Mouse (Mus musculus): Measurements from ENCODE around the gene Chmp5. TPM values are rescaled to one million over a fixed set of nuclear protein-coding genes. Genes with fewer than 3 reads are reported as not detected.

Gene Chmp5
- not detected in 2 replicates for polyA plus RNA-seq (2012; ENCODE audit: insufficient read depth, insufficient read length, low replicate concordance, missing spikeins)

- Histone ChIP-seq H3K4me3 (ENCODE audit: insufficient read depth, low read depth, low read length) (peak within 1 kb of the TSS; percentile 94), H3K4me1 (ENCODE audit: control insufficient read depth, insufficient read depth, low read length) (no peaks in the 10 kb centered on the region), H3K27ac (ENCODE audit: insufficient read depth, low read depth, low read length) (no peak within 1 kb of the TSS; the same call in 1 of the 2 replicates)
- no peak for TF ChIP-seq CTCF (IDR thresholded peaks at IDR 0.05; ENCODE audit: insufficient read depth, low read depth, low read length)
- TF ChIP-seq POLR2A (IDR thresholded peaks at IDR 0.05; ENCODE audit: insufficient read depth, low read depth, low read length): peak; percentile 62; the same call in 1 of the 2 replicates
- under 1% methylated on average over 50 of the region's 50 CpGs for WGBS
Observed at GRCm38 (mm10) chr4:40948160-40948708, at the start of gene Chmp5, which contains the start of gene Bag1. Gene Chmp5 (plus strand): TSS chr4:40948407. Gene Bag1 (minus strand): TSS chr4:40948294.

- WGBS: 92% methylated on average over 6 of the region's 6 CpGs
- TF ChIP-seq POLR2A (IDR thresholded peaks at IDR 0.05; ENCODE audit: insufficient read depth, low read depth, low read length): no peak
- TF ChIP-seq CTCF (IDR thresholded peaks at IDR 0.05; ENCODE audit: insufficient read depth, low read depth, low read length): no peak
- Histone ChIP-seq H3K27ac (ENCODE audit: insufficient read depth, low read depth, low read length) (no peak overlapping the region), H3K4me3 (ENCODE audit: insufficient read depth, low read depth, low read length) (no peak overlapping the region), H3K4me1 (ENCODE audit: control insufficient read depth, insufficient read depth, low read length) (no peaks in the 10 kb centered on the region)
Observed at GRCm38 (mm10) chr4:40898476-40899044, 49.6 kb upstream of the Chmp5 start.

GRCm38 (mm10) chr4:40899264-40899663, 48.9 kb upstream of the Chmp5 start:
- Histone ChIP-seq H3K27ac (ENCODE audit: insufficient read depth, low read depth, low read length) (no peak overlapping the region), H3K4me3 (ENCODE audit: insufficient read depth, low read depth, low read length) (no peak overlapping the region), H3K4me1 (ENCODE audit: control insufficient read depth, insufficient read depth, low read length) (no peaks in the 10 kb centered on the region)
- 67% methylated on average over 2 of the region's 2 CpGs for WGBS
- TF ChIP-seq CTCF (IDR thresholded peaks at IDR 0.05; ENCODE audit: insufficient read depth, low read depth, low read length) (no peak), POLR2A (IDR thresholded peaks at IDR 0.05; ENCODE audit: insufficient read depth, low read depth, low read length) (no peak)

- Histone ChIP-seq H3K4me3 (ENCODE audit: insufficient read depth, low read depth, low read length) (no peak overlapping the region), H3K4me1 (ENCODE audit: control insufficient read depth, insufficient read depth, low read length) (no peaks in the 10 kb centered on the region), H3K27ac (ENCODE audit: insufficient read depth, low read depth, low read length) (no peak overlapping the region)
- TF ChIP-seq CTCF (IDR thresholded peaks at IDR 0.05; ENCODE audit: insufficient read depth, low read depth, low read length) (no peak), POLR2A (IDR thresholded peaks at IDR 0.05; ENCODE audit: insufficient read depth, low read depth, low read length) (no peak)
- 94% methylated on average over 3 of the region's 3 CpGs for WGBS
Observed at GRCm38 (mm10) chr4:40900071-40900470, 48.1 kb upstream of the Chmp5 start.

GRCm38 (mm10) chr4:40900612-40901011, 47.6 kb upstream of the Chmp5 start:
- Histone ChIP-seq H3K4me1 (ENCODE audit: control insufficient read depth, insufficient read depth, low read length) (no peaks in the 10 kb centered on the region), H3K4me3 (ENCODE audit: insufficient read depth, low read depth, low read length) (no peak overlapping the region), H3K27ac (ENCODE audit: insufficient read depth, low read depth, low read length) (no peak overlapping the region)
- TF ChIP-seq POLR2A (IDR thresholded peaks at IDR 0.05; ENCODE audit: insufficient read depth, low read depth, low read length) (no peak), CTCF (IDR thresholded peaks at IDR 0.05; ENCODE audit: insufficient read depth, low read depth, low read length) (no peak)
- WGBS: 91% methylated on average over 4 of the region's 4 CpGs

- Histone ChIP-seq H3K4me3 (ENCODE audit: insufficient read depth, low read depth, low read length) (no peak overlapping the region), H3K4me1 (ENCODE audit: control insufficient read depth, insufficient read depth, low read length) (no peaks in the 10 kb centered on the region), H3K27ac (ENCODE audit: insufficient read depth, low read depth, low read length) (no peak overlapping the region)
- 61% methylated on average over 1 of the region's 1 CpGs for WGBS
- TF ChIP-seq CTCF (IDR thresholded peaks at IDR 0.05; ENCODE audit: insufficient read depth, low read depth, low read length) (no peak), POLR2A (IDR thresholded peaks at IDR 0.05; ENCODE audit: insufficient read depth, low read depth, low read length) (no peak)
Observed at GRCm38 (mm10) chr4:40906298-40906697, 41.9 kb upstream of the Chmp5 start.

DNA sequence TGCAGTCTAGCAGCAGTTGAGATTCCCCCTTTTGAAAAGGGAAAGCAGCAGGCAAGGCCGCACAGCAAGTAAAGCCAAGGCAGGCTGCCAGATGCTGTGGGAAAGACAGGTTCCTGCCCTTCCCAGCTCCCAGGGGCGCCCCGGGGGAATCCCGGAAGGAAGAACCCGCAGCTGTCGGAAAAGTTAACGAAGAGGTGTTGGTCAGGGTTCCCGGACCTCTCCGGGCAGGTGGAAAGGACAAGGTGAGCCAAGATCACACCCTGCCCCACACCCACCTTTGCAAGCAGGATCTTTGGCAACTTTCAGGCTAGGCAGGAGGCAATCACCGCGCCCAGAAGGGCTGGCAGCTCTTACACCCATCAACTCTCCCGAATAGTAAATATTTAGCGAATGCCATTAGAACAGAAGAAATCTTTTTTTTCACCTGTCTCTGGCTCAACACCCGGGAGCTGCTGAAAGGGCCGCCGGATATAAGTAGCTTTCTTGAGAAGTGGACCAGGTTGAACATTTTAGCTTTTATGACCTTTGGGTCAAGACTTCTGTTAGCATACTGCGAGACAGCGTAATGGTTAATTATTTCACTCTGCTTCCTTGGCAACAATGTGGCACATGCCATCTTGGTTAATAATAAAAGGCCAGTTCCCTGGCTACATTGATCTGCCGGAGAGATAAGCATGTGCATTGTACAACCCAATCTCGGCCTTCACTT, 39.8 kb upstream of the Chmp5 start:
- TF ChIP-seq POLR2A (IDR thresholded peaks at IDR 0.05; ENCODE audit: insufficient read depth, low read depth, low read length) (no peak), CTCF (IDR thresholded peaks at IDR 0.05; ENCODE audit: insufficient read depth, low read depth, low read length) (no peak)
- no peaks in the 10 kb centered on the region for H3K4me1 ChIP-seq (ENCODE audit: control insufficient read depth, insufficient read depth, low read length)
- WGBS: 52% methylated on average over 20 of the region's 20 CpGs
- no peak overlapping the region for H3K4me3 ChIP-seq (ENCODE audit: insufficient read depth, low read depth, low read length)
- H3K27ac ChIP-seq (ENCODE audit: insufficient read depth, low read depth, low read length): no peak overlapping the region

GRCm38 (mm10) chr4:40914287-40914867, 33.8 kb upstream of the Chmp5 start:
- no peak overlapping the region for H3K27ac ChIP-seq (ENCODE audit: insufficient read depth, low read depth, low read length)
- H3K4me1 ChIP-seq (ENCODE audit: control insufficient read depth, insufficient read depth, low read length): no peaks in the 10 kb centered on the region
- TF ChIP-seq CTCF (IDR thresholded peaks at IDR 0.05; ENCODE audit: insufficient read depth, low read depth, low read length): no peak
- no peak for TF ChIP-seq POLR2A (IDR thresholded peaks at IDR 0.05; ENCODE audit: insufficient read depth, low read depth, low read length)
- no peak overlapping the region for H3K4me3 ChIP-seq (ENCODE audit: insufficient read depth, low read depth, low read length)

GRCm38 (mm10) chr4:40915947-40916346, 32.3 kb upstream of the Chmp5 start:
- Histone ChIP-seq H3K27ac (ENCODE audit: insufficient read depth, low read depth, low read length) (no peak overlapping the region), H3K4me3 (ENCODE audit: insufficient read depth, low read depth, low read length) (no peak overlapping the region), H3K4me1 (ENCODE audit: control insufficient read depth, insufficient read depth, low read length) (no peaks in the 10 kb centered on the region)
- TF ChIP-seq POLR2A (IDR thresholded peaks at IDR 0.05; ENCODE audit: insufficient read depth, low read depth, low read length): no peak
- no peak for TF ChIP-seq CTCF (IDR thresholded peaks at IDR 0.05; ENCODE audit: insufficient read depth, low read depth, low read length)
- 75% methylated on average over 5 of the region's 5 CpGs for WGBS

Data from olfactory bulb, adult 2 months (tissue).